Mouse (Mus musculus): ENCODE measurements around the gene Lmo7. TPM values are rescaled to one million over a fixed set of nuclear protein-coding genes. Genes with fewer than 3 reads are reported as not detected.

Lmo7 gene
- total RNA-seq (2021), result 100 to 1,000 TPM in 1 of 2 experiments, 10 to 100 TPM in 1; 81.4 to 118 TPM

- peak; percentile 9 to 35 for DNase-seq (ENCODE audit: low spot score in 2 of 2)
- intact Hi-C loops (cut with DNase I), result loop anchor here (10.0 kb wide), 1 partner anchor 215 kb away; no protein-coding TSS in a partner anchor
Measured at GRCm38 (mm10) chr14:101729237-101729971, at the start of gene Lmo7, which contains the start of gene Gm9922. Lmo7 (plus strand) TSS chr14:101729957. Gm9922 (minus strand) TSS chr14:101729814.

- intact Hi-C loops (cut with DNase I), result no loop called here
- DNase-seq (ENCODE audit: low spot score in 2 of 2), result no peak
Measured at GRCm38 (mm10) chr14:101687696-101688095, 42.1 kb upstream of the Lmo7 start.

GRCm38 (mm10) chr14:101688406-101688805 is 41.4 kb upstream of the Lmo7 start:
- no peak for DNase-seq (ENCODE audit: low spot score in 2 of 2)
- intact Hi-C loops (cut with DNase I), result no loop called here

DNA sequence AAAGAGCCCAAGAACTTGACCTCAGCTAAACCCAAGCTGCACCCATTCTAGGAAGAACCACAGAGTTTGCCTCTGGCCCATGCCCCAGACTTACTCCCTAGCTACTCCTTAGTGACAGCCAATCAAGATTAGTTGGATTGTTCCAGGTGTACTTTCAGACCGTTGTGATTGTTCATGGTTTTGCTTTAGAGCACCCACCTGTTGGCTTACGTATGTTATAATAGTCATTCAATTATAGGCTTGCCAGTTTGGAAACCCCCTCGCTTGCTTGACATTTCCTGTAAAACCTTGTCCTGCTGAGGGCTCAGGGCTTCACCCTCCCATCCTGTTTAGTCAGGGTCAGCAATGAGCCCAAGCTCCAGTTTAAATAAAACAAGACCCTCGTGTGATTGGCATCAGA is 25.3 kb upstream of the Lmo7 start:
- intact Hi-C loops (cut with DNase I), result no loop called here
- DNase-seq (ENCODE audit: low spot score in 2 of 2), result no peak

DNA sequence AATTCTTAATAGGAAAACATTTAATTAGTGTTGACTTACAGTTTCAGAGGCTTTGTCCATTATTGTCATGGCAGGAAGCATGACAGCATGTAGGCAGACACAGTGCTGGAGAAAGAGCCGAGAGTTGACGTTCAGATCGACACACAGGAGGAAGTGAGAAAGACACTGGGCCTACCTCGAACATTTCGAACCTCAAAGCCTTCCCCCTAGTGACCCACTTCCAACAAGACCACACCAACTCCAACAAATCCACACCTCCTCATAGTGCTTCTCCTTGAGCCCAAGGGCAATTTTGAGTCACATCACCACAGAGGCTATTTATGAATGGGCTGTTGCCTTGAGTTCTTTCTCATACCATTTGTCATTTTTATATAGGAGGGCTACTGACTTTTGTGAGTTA is 22.7 kb upstream of the Lmo7 start:
- DNase-seq (ENCODE audit: low spot score in 2 of 2), result no peak
- intact Hi-C loops (cut with DNase I), result no loop called here

GRCm38 (mm10) chr14:101714414-101714813 is 15.3 kb upstream of the Lmo7 start:
- no peak for DNase-seq (ENCODE audit: low spot score in 2 of 2)
- intact Hi-C loops (cut with DNase I), result no loop called here

DNA sequence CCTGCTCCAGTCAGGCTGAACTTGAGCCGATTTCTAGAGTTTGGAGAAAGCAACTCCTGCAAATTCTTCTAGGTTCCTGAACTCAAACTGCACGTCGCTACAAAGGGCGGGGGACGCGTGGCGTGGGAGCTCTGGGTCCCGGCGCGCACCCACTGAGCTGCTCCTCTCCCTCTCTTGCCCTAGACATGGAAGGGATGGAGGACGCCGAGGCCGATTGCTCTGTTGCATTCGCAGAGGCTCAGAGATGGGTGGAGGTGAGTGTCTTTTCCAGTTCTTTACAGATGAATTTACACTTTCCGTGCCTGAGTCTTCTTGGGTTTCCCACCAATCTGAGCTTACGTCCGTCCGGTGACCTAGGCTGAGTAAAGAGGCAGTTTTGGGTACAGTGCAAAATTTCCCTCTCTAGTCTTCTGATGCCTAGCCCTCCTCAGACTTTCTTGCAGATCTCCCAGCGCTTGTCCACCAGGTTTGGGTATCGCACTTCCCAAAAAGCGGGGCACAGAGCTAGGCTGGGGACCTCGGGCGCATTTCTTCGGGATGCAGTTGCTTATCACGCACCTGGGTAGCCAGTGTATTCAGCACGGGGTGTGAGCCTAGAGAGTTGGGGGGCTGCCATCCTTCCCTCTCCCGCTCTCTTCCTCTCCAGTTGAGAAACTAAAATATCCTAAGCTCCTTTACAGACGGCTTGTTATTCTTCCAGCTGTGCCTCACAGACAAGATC is 375 bp downstream of the Lmo7 start:
- intact Hi-C loops (cut with DNase I), result loop anchor here (10.0 kb wide), 1 partner anchor 215 kb away; no protein-coding TSS in a partner anchor
- no peak for DNase-seq (ENCODE audit: low spot score in 2 of 2)

DNA sequence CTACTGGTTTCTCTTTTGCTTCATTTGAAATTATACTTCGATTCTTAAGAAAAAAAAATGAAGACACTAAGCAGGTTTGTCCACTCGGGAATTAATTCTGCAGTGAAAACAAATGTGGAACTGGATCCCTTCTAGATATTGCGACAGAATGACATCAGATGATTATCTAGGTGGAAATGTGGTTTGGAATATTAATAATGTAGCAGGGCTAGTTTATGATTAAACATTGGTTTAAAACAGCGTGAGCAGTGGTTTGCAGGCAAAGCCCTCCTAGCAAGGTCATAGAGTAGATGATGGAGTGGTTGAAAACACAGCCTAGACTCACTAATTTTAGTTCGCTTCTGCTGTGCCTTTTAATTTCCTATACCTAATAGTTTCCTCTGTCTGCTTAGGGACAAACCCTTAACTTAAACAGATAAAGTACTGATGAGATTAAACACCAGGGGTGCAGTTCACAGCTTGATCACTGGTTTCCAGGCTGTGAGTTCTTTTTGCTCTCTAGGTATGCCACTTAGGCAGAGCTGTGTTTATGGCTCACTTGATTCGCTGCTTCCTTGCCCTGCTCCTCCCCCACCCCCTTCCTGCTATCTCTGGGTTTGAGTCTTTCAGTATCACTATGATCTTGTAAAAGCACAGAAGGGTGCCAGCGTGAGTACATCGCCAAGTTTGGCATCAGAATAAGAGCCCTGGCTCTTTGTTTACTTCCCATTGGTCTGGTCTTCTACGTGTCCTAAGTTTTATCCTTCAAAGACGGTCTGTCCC is 4.0 kb downstream of the Lmo7 start:
- intact Hi-C loops (cut with DNase I), result no loop called here

DNA sequence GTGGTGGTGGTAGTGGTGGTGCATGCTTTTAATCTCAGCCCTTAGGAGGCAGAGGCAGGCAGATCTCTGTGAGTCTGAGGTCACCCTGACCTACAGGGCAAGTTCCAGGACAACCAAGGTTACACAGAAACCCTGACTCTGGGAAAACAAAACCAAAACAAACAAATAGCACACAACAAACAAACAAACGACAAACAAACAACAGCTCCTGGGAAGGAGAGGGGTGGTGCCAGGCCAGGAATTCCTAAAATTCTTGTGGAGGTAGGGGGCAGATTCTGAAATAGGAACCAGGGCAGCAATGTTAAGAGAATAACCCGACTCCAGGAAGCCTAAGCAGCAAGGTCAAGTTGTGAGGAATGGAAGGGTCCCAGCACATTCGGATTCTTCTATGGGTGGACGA is 7.7 kb downstream of the Lmo7 start:
- intact Hi-C loops (cut with DNase I), result no loop called here
- no peak for DNase-seq (ENCODE audit: low spot score in 2 of 2)

More for the DNA sequence above, 4.0 kb downstream of the Lmo7 start:
- DNase-seq (ENCODE audit: low spot score in 2 of 2), result no peak

DNA sequence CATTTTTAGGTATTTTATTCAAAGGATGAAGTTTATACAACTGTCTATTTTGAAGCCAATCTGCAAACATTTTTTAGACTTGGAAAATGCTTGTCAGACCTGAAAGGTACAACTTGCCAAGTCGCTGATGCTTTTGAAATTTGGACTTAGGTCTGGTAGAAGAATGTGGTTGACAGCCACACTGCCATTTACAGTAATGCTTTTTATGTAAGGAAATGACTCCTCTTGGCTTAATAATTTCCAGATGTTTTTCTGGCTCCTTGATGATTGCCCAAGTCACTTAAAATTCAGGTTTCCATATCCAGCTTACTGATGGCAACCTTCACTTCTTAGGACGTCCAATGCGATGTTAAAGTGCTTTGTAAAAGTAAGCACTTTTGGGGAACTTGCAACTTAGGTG is 16.9 kb downstream of the Lmo7 start:
- intact Hi-C loops (cut with DNase I), result no loop called here
- no peak for DNase-seq (ENCODE audit: low spot score in 2 of 2)

GRCm38 (mm10) chr14:101747811-101748210 is 18.1 kb downstream of the Lmo7 start:
- no peak for DNase-seq (ENCODE audit: low spot score in 2 of 2)
- intact Hi-C loops (cut with DNase I), result no loop called here

GRCm38 (mm10) chr14:101748436-101748835 is 18.7 kb downstream of the Lmo7 start:
- DNase-seq (ENCODE audit: low spot score in 2 of 2), result no peak

GRCm38 (mm10) chr14:101750910-101751309 is 21.2 kb downstream of the Lmo7 start:
- intact Hi-C loops (cut with DNase I), result no loop called here
- DNase-seq (ENCODE audit: low spot score in 2 of 2), result no peak

More at GRCm38 (mm10) chr14:101748436-101748835, 18.7 kb downstream of the Lmo7 start:
- intact Hi-C loops (cut with DNase I), result no loop called here

DNA sequence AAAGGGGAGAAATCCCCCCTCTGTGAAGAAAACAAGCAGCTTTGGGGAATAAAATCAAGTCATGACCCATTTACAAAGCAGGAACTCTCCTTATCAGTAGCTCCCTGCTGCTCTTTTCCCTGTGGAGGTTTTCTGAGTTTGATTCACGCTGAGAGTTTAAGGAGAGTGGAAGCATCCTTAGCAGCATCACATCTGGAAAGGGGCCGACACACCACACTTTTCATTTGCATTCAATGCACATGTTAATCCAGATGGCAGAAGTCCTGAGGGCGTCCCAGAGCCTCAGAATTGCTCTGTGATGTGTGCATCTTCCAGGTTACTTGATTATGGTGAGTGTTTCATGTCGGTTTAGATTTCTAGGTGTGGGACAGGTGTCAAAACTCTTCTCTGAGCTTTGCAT is 25.7 kb downstream of the Lmo7 start:
- intact Hi-C loops (cut with DNase I), result no loop called here
- no peak for DNase-seq (ENCODE audit: low spot score in 2 of 2)

DNA sequence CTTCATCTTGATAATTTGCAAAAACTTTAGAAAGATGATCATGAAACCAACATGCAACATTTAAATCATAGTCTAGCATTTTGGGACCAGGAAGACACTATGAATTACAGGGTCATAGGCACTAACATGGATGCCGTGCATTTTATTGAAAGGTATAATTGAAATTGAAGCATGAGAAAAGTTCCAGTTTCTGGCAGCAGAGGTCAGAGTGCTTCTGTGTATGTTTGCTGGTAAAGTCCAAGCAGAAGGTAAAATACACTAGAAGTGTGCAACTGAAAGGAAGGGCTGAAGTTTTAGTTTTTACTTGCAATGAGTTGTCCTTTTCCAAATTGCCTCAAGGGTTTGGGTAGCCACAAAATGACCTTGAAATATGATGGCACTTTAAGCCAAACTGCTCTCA is 32.5 kb downstream of the Lmo7 start:
- no peak for DNase-seq (ENCODE audit: low spot score in 2 of 2)
- intact Hi-C loops (cut with DNase I), result no loop called here

GRCm38 (mm10) chr14:101763762-101764295 is 34.1 kb downstream of the Lmo7 start:
- no peak for DNase-seq (ENCODE audit: low spot score in 2 of 2)

GRCm38 (mm10) chr14:101771336-101771735 is 41.6 kb downstream of the Lmo7 start:
- intact Hi-C loops (cut with DNase I), result no loop called here
- DNase-seq (ENCODE audit: low spot score in 2 of 2), result no peak

More at GRCm38 (mm10) chr14:101763762-101764295, 34.1 kb downstream of the Lmo7 start:
- intact Hi-C loops (cut with DNase I), result no loop called here

DNA sequence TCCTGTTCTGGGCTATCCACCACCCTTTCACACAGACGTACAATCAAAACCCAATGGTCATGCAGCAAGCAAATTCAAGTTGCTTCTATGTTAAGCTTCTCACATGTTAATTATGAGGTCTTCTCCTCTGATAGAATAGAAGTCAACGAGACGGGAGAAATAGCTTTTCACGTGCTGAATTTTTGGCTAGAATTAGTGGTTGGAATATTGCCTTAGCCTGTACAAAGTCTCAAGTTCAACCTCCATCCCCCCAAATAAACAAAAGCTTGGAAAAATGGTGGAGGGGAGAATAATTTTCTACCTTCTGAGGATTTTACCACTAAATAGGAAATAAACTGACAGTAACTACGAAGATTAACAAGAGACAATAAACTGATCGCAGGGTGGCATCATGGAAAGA is 42.0 kb downstream of the Lmo7 start:
- intact Hi-C loops (cut with DNase I), result no loop called here
- no peak for DNase-seq (ENCODE audit: low spot score in 2 of 2)

DNA sequence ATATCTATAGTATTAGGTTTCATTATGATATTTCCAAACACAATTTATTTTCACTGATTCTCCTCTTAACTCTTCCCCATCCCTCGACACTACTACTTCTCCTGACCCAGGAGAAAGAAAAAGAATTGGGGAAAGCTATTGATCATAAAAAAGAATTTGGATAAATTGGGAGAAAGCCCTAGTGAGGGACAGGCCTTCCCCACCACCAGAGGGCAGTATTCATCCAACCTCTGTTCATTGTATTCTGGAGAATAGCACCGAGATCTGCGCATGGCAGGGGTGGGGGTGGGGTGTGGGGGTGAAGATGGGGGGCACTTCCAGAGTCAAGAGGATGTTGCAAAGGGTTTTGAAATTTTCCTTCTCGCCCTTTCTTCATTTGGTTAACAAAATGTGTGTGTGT is 44.9 kb downstream of the Lmo7 start:
- DNase-seq (ENCODE audit: low spot score in 2 of 2), result no peak

More for the DNA sequence above, 44.9 kb downstream of the Lmo7 start:
- intact Hi-C loops (cut with DNase I), result no loop called here

Data from left cerebral cortex, postnatal 36 days (tissue).